Mouse (Mus musculus) forebrain, embryonic 12.5 days (tissue): ENCODE results near the gene Slc35b3. TPM values are rescaled to one million over a fixed set of nuclear protein-coding genes. Genes with fewer than 3 reads are reported as not detected.

ENCODE experiments used
- ATAC-seq: fragments of 200-750 bp; cut with Nextera tagmentation; 2 replicates; pipeline ENCODE4 v1.8.0; 2017; ENCODE audit warnings: moderate TSS enrichment; ENCODE audit not compliant: low FRiP score
- H3K27ac ChIP-seq: fragments of 300-500 bp; sonication (generic); 2 replicates; pipeline ENCODE4 v1.5.1; 2016; ENCODE audit warnings: mild to moderate bottlenecking
- H3K27me3 ChIP-seq: fragments of 300-500 bp; sonication (generic); 2 replicates; pipeline ENCODE4 v1.6.1; 2016; ENCODE audit warnings: mild to moderate bottlenecking
- H3K36me3 ChIP-seq: fragments of 300-500 bp; sonication (generic); replicated peaks from 2 replicates; pipeline ENCODE4 v1.6.1; 2016; ENCODE audit warnings: mild to moderate bottlenecking
- H3K4me1 ChIP-seq: fragments of 300-500 bp; sonication (generic); 2 replicates; pipeline ENCODE4 v1.6.1; 2016
- H3K4me2 ChIP-seq: fragments of 300-500 bp; sonication (generic); 2 replicates; pipeline ENCODE4 v1.6.1; 2016; ENCODE audit warnings: mild to moderate bottlenecking, moderate library complexity
- H3K4me3 ChIP-seq: fragments of 300-500 bp; sonication (generic); replicated peaks from 2 replicates; pipeline ENCODE4 v1.5.1; 2016; ENCODE audit warnings: mild to moderate bottlenecking
- H3K9ac ChIP-seq: fragments of 300-500 bp; sonication (generic); 2 replicates; pipeline ENCODE4 v1.6.1; 2016; ENCODE audit warnings: mild to moderate bottlenecking
- H3K9me3 ChIP-seq: fragments of 300-500 bp; sonication (generic); 2 replicates; pipeline ENCODE4 v1.6.1; 2016
- WGBS: fragments of 180-500 bp; shearing (Covaris S2); methylation state at CpG from one replicate; pipeline ENCODE4 v1.1.7; 2016; 5-methylcytosine and 5-hydroxymethylcytosine counted together
- polyA plus RNA-seq: library from polyadenylated mRNA; unstranded; fragments of >200 nt; fragmentation: Nextera tagmentation; extraction: Ambion mirVana; gene quantifications from 2 replicates; pipeline ENCODE4 v1.2.1, GENCODE M21; 2016

Slc35b3 gene
- polyA plus RNA-seq, 1 experiment from 2014 or later, result 31.0 TPM

DNA sequence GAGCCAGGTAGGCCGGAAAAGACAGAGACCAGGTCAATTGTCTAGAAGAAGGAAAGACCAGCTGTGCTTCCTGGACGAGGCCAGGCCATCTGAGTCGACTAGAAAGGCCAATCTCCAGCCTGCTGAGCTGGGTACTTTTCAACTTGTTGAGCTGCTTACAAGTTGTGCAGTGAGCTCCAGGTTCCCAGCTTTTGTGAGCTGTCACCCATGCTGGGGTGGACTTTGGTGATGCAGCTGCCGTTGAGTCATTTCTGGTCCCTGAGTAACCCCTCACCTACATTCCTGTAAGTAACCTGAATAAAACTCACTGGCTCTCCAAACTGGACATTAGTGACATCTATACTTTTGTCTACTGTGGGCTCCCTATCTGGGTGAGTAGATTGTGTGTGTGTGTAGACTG, 10.4 kb upstream of the Slc35b3 start:
- Histone ChIP-seq H3K27ac (no peak overlapping the region), H3K36me3 (no peaks in the 10 kb centered on the region), H3K27me3 (no peaks in the 10 kb centered on the region), H3K9me3 (no peaks in the 10 kb centered on the region), H3K4me3 (no peak overlapping the region), H3K4me1 (no peaks in the 10 kb centered on the region), H3K4me2 (no peak overlapping the region), H3K9ac (no peak overlapping the region)
- 73% methylated on average over 4 of the region's 4 CpGs for WGBS
- ATAC-seq, result no peak

DNA sequence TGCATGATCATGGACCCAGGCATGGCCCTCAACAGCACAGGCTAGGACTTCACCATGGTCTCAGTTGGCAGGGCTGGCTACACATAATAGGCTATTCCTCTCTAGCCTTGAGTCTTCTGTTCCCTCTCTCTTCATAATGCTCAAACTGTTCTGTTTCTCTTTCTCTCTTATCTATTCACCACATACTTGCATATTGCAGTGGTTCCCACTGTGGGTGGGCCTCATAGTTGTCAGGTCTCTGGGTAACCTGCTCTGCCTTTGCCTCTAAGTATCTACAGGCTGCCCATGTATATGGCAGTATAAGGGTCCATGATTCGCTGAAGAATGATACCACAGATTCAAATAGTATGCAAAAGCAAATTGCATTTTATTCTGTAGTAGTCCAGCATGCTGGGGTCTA, 6.8 kb upstream of the Slc35b3 start:
- ATAC-seq, result no peak
- Histone ChIP-seq H3K36me3 (no peaks in the 10 kb centered on the region), H3K27me3 (no peaks in the 10 kb centered on the region), H3K9me3 (no peaks in the 10 kb centered on the region), H3K4me2 (no peak overlapping the region), H3K9ac (no peak overlapping the region), H3K4me1 (no peaks in the 10 kb centered on the region), H3K4me3 (no peak overlapping the region), H3K27ac (no peak overlapping the region)
- 86% methylated on average over 1 of the region's 1 CpGs for WGBS

- no peaks in the 10 kb centered on the region for H3K9me3 ChIP-seq
- H3K4me1 ChIP-seq, result no peaks in the 10 kb centered on the region
- no peak overlapping the region for H3K4me2 ChIP-seq
- H3K9ac ChIP-seq, result no peak overlapping the region
- no peak for ATAC-seq
- 78% methylated on average over 2 of the region's 2 CpGs for WGBS
- no peak overlapping the region for H3K27ac ChIP-seq
- H3K36me3 ChIP-seq, result no peaks in the 10 kb centered on the region
- H3K4me3 ChIP-seq, result no peak overlapping the region
- no peaks in the 10 kb centered on the region for H3K27me3 ChIP-seq
Measured at GRCm38 (mm10) chr13:38966922-38967448, 6.3 kb upstream of the Slc35b3 start.

DNA sequence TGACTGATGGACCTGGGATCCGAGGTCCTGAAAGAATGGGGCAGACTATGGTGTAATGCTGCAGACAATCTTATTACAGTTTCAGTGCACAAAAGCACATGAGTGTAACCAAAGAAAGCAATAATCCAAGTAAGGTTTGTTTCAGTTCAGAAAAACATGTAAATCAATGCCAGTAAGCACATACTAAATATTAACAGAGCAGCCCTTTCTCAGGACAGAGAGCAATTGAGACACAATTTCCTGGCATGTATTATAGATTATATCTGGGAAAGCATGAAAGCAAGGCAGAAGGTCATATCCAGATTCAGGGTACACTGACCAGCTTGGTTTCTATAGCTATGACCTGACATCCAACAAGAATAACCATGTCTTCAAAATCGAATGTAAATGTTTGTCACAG, 2.1 kb upstream of the Slc35b3 start:
- Histone ChIP-seq H3K27me3 (no peaks in the 10 kb centered on the region), H3K4me2 (no peak overlapping the region), H3K4me1 (peaks cover 13% of the 10 kb centered on the region), H3K27ac (no peak overlapping the region), H3K4me3 (no peak overlapping the region), H3K36me3 (no peaks in the 10 kb centered on the region), H3K9me3 (no peaks in the 10 kb centered on the region), H3K9ac (no peak overlapping the region)
- no peak for ATAC-seq
- 72% methylated on average over 2 of the region's 2 CpGs for WGBS

- no peak for ATAC-seq
- H3K4me3 ChIP-seq, result no peak overlapping the region
- peaks cover 22% of the 10 kb centered on the region for H3K36me3 ChIP-seq
- 78% methylated on average over 5 of the region's 5 CpGs for WGBS
- H3K27ac ChIP-seq, result no peak overlapping the region
- H3K27me3 ChIP-seq, result no peaks in the 10 kb centered on the region
- H3K4me2 ChIP-seq, result no peak overlapping the region
- no peak overlapping the region for H3K9ac ChIP-seq
- H3K4me1 ChIP-seq, result peaks cover 13% of the 10 kb centered on the region
- H3K9me3 ChIP-seq, result no peaks in the 10 kb centered on the region
Measured at GRCm38 (mm10) chr13:38958037-38958436, 2.6 kb downstream of the Slc35b3 start.

- WGBS, result 90% methylated on average over 3 of the region's 3 CpGs
- ATAC-seq, result no peak
- no peak overlapping the region for H3K9ac ChIP-seq
- H3K36me3 ChIP-seq, result peaks cover 36% of the 10 kb centered on the region
- H3K27ac ChIP-seq, result no peak overlapping the region
- H3K4me3 ChIP-seq, result no peak overlapping the region
- H3K27me3 ChIP-seq, result no peaks in the 10 kb centered on the region
- no peaks in the 10 kb centered on the region for H3K9me3 ChIP-seq
- H3K4me2 ChIP-seq, result no peak overlapping the region
- H3K4me1 ChIP-seq, result no peaks in the 10 kb centered on the region
Measured at GRCm38 (mm10) chr13:38946296-38947012, 14.2 kb downstream of the Slc35b3 start.

DNA sequence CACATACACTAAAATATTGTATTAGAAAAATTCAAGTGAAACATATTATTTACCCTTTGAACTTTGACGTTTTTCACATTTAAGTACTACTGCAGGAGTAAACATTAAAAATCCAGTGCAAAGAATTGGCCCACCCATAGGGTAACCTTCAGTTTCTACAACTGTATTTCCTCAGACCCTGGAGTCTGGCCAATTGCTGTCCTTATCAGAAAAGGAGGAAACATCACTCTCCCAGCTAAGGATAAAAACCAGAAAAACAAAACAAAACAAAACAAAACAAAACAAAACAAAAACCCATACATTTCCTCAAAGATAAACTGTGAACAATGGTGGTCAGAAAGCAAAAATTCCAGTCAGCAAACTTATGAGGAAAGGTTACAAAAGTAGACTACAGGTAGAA, 14.9 kb downstream of the Slc35b3 start:
- no peak for ATAC-seq
- H3K36me3 ChIP-seq, result peaks cover 41% of the 10 kb centered on the region
- no peaks in the 10 kb centered on the region for H3K9me3 ChIP-seq
- H3K27me3 ChIP-seq, result no peaks in the 10 kb centered on the region
- WGBS, result 84% methylated on average over 1 of the region's 1 CpGs
- no peak overlapping the region for H3K4me3 ChIP-seq
- H3K9ac ChIP-seq, result no peak overlapping the region
- H3K4me1 ChIP-seq, result no peaks in the 10 kb centered on the region
- no peak overlapping the region for H3K27ac ChIP-seq
- no peak overlapping the region for H3K4me2 ChIP-seq

GRCm38 (mm10) chr13:38944951-38945350, 15.7 kb downstream of the Slc35b3 start:
- Histone ChIP-seq H3K27ac (no peak overlapping the region), H3K36me3 (peaks cover 43% of the 10 kb centered on the region), H3K4me2 (no peak overlapping the region), H3K4me1 (no peaks in the 10 kb centered on the region), H3K27me3 (no peaks in the 10 kb centered on the region), H3K9ac (no peak overlapping the region), H3K4me3 (no peak overlapping the region), H3K9me3 (no peaks in the 10 kb centered on the region)
- ATAC-seq, result no peak
- 93% methylated on average over 6 of the region's 6 CpGs for WGBS

- Histone ChIP-seq H3K4me2 (no peak overlapping the region), H3K4me1 (no peaks in the 10 kb centered on the region), H3K27me3 (no peaks in the 10 kb centered on the region), H3K27ac (no peak overlapping the region), H3K4me3 (no peak overlapping the region), H3K36me3 (peaks cover 53% of the 10 kb centered on the region), H3K9me3 (no peaks in the 10 kb centered on the region), H3K9ac (no peak overlapping the region)
- WGBS, result 96% methylated on average over 4 of the region's 4 CpGs
- ATAC-seq, result no peak
Measured at GRCm38 (mm10) chr13:38941786-38942185, 18.9 kb downstream of the Slc35b3 start.

DNA sequence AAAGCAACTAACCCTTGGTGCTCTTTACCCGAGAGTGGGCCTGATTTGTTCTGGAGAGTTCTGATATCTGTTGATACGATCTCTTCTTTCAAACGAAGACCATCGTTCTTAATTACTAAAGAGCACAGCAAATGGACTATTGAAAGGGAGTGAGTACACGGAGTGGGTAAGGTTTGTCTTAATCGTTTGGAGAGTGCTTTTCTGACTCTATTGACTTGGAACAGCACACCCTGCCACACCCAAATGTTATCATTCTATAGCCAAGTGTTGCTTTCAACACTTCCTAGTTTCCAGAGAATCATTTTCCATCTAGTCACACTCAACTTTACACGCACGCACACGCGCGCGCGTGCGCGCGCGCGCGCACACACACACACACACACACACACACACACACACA, 19.4 kb downstream of the Slc35b3 start:
- H3K4me1 ChIP-seq, result no peaks in the 10 kb centered on the region
- peaks cover 54% of the 10 kb centered on the region for H3K36me3 ChIP-seq

GRCm38 (mm10) chr13:38938433-38938832, 22.2 kb downstream of the Slc35b3 start:
- peaks cover 64% of the 10 kb centered on the region for H3K36me3 ChIP-seq
- H3K4me2 ChIP-seq, result no peak overlapping the region
- no peak overlapping the region for H3K27ac ChIP-seq

More for the DNA sequence above, 19.4 kb downstream of the Slc35b3 start:
- Histone ChIP-seq H3K9me3 (no peaks in the 10 kb centered on the region), H3K27ac (no peak overlapping the region), H3K27me3 (no peaks in the 10 kb centered on the region), H3K4me3 (no peak overlapping the region), H3K9ac (no peak overlapping the region), H3K4me2 (no peak overlapping the region)
- WGBS, result 96% methylated on average over 19 of the region's 19 CpGs
- ATAC-seq, result no peak

GRCm38 (mm10) chr13:38936860-38937471, 23.7 kb downstream of the Slc35b3 start:
- no peak for ATAC-seq
- Histone ChIP-seq H3K4me3 (no peak overlapping the region), H3K9me3 (no peaks in the 10 kb centered on the region), H3K9ac (no peak overlapping the region), H3K36me3 (peaks cover 68% of the 10 kb centered on the region), H3K27me3 (no peaks in the 10 kb centered on the region), H3K4me2 (no peak overlapping the region), H3K27ac (no peak overlapping the region), H3K4me1 (no peaks in the 10 kb centered on the region)
- WGBS, result 90% methylated on average over 10 of the region's 10 CpGs

More at GRCm38 (mm10) chr13:38938433-38938832, 22.2 kb downstream of the Slc35b3 start:
- Histone ChIP-seq H3K4me1 (no peaks in the 10 kb centered on the region), H3K27me3 (no peaks in the 10 kb centered on the region), H3K9me3 (no peaks in the 10 kb centered on the region), H3K4me3 (no peak overlapping the region), H3K9ac (no peak overlapping the region)
- 95% methylated on average over 2 of the region's 2 CpGs for WGBS
- ATAC-seq, result no peak
